Mouse (Mus musculus): ENCODE results near the gene Tbc1d4.

Gene Tbc1d4

DNA sequence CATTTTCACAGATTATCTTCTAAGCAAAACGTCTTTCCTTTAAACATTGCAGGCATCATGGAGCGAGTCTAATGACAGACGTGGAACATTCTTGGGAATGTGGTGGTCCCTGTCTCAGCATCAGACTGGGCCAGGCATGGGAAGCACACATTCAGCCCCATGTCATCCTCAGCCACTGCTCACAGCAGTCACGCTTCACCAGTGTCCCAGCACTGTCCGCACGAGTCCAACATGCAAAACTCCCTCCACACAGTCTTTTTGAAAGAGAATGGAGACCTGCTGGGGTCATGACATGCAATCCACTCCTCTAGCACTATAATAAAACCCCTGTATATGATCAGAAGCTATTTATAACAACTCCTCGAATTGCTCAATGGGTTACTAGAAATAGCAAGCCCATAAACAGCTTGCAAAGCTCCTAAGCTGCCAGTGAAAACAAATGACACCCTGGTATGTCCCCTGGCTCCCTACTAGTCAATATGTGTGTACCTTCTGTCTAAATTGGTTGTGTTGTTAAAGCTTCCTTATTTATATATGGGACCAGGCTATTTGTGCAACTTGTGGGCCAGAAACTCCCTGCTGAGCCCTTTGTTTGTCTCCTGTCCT lies 76.8 kb downstream of the Tbc1d4 start:
- DNase-seq (ENCODE audit: low read depth, low spot score), result no peak

GRCm38 (mm10) chr14:101530455-101530854 lies 78.5 kb downstream of the Tbc1d4 start:
- no peak for DNase-seq (ENCODE audit: low read depth, low spot score)

- no peak for DNase-seq (ENCODE audit: low read depth, low spot score)
Observed at GRCm38 (mm10) chr14:101529194-101529593, 79.8 kb downstream of the Tbc1d4 start.

DNA sequence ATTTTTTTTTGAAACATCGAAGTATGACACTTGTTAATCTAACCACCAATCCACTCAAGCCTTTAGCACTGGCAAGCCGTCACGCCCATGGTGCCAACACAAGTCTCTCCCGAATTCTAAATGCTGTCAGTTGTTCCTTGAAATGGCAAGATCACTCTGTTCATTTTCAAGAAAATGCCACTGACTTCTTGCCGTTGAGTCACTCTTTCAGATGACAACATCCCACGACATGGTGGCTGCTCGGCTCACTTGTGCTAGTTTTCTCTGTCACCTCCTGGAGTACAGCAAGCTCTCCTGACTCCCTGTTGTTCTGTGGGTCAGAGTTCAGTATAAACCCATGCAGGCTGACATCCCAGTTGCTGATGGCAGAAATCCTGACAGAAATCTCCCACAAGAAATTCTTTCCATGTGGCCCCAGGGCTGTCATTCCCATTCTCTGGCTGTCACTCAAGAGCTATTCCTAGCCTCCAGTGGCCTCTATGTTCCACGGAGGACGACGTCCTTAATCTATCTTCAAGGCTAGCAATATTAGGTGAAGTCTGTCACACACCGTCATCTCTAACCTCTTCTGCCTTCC lies 81.5 kb downstream of the Tbc1d4 start:
- DNase-seq (ENCODE audit: low read depth, low spot score), result no peak

- no peak for DNase-seq (ENCODE audit: low read depth, low spot score)
Observed at GRCm38 (mm10) chr14:101526478-101526877, 82.5 kb downstream of the Tbc1d4 start.

GRCm38 (mm10) chr14:101519964-101520363 lies 89.0 kb downstream of the Tbc1d4 start:
- no peak for DNase-seq (ENCODE audit: low read depth, low spot score)

GRCm38 (mm10) chr14:101518259-101518658 lies 90.7 kb downstream of the Tbc1d4 start:
- no peak for DNase-seq (ENCODE audit: low read depth, low spot score)

DNA sequence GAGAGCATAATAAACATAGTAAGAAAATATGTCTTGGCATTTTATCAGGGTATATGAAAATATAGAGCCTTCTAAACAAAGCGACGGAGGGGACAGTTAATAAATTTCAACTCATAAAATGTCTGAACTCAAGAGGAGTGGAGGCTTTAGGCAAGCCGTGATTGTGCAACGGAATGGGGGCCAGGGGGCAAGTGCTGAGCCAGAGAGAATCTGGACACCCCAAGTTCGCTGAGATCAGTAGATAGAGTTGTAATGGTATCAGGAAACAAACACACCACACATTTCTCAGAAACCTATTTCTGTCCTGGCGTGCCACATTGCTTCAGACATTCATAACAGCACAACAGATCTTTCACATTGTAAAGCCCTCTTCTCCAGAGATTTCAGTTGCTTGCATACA lies 91.2 kb downstream of the Tbc1d4 start:
- DNase-seq (ENCODE audit: low read depth, low spot score), result no peak

DNA sequence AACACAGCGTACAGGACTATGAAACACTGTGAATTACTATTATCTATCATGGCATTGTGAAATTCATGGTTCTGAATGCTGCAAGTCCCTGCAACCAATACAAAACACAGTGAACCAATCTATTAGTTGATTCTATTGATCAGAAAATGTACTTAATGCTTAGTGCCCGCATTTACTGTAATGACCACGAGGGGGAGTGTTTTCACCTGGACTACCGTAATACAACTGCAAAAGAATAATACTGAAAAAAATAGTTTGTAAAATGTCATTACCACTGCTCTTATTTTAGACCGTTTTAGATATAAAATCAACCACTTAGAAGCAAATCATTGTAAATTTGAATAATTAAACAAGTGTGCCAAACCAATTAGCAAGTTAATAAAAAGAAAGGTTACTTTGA lies 91.7 kb downstream of the Tbc1d4 start:
- DNase-seq (ENCODE audit: low read depth, low spot score), result peak; percentile 62

DNA sequence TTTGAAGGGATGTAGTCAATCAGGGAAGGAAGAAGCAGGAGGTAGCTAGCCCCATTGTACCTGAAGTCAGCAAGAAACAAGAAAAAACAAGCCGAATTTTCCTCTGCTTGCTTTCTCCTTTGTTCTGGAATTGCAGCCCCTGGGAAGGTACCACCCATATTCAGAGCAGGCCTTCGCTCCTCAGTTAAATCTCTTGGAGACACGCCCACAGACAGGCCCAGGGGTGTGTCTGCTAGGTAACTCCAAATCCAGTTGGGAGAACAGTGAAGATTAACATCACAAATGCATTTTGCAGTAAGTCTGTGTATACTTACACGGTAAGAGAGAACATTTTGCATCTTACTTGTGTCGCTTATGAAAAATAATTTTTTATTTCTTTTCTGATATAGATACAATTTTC lies 92.1 kb downstream of the Tbc1d4 start:
- no peak for DNase-seq (ENCODE audit: low read depth, low spot score)

GRCm38 (mm10) chr14:101516031-101516430 lies 93.0 kb downstream of the Tbc1d4 start:
- DNase-seq (ENCODE audit: low read depth, low spot score), result no peak

DNA sequence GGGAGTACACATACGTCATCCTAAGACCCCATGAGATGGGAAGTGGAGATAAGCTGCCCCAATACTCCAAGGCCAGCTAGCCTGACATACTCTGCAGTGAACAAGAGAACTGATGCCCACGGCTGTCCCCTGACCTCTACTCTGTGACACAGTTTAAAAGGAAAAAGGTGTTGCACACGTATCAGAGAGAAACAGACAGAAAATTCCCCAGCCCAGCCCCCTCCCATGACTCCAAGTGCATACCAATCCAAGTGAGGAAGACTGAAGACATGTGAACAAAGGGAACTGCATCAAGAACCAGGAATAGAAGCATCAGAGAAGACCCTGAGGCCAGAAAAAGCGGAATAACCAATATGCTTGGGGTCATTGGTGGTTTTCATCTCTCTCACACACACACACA lies 93.7 kb downstream of the Tbc1d4 start:
- DNase-seq (ENCODE audit: low read depth, low spot score), result no peak

DNA sequence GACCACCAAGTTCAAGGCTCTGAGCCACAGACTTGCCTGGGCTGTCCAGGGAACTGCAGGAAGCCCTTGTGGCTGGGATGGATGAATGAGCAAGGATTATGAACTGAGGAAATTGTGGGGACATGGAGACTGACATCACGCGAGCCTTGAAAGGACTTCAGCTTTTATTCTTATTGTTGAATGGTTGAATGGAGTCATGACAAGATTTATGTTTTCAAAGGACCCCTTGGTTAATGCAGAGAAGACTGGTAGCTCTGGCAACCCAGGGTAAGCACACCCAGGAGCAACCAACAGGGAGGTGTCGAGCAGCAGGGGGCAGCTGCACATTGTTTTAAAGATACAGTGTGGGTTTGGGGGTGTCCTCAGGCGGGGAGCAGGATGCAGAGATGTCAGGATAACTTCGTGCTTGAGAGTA lies 94.4 kb downstream of the Tbc1d4 start:
- DNase-seq (ENCODE audit: low read depth, low spot score), result no peak

DNA sequence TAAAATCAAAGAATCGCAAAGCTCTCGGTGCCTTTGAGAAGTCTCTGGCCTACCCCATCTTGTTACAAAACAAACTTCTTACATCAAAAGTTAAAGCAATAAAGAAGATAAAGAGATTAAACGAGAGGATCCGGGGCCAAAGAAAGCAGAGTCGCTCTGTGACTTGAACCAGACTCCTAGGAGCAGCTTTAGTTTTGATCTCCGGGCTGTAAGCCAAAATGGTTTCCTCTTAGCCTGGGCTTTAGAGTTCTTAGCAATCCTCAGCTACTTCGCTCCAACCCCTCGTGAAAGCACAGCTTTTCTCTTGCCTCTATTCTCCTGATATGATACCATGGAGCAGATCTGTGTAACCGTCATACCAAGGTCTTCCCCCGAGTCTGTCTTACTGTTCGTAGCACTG lies 95.8 kb downstream of the Tbc1d4 start:
- no peak for DNase-seq (ENCODE audit: low read depth, low spot score)

GRCm38 (mm10) chr14:101511410-101511809 lies 97.6 kb downstream of the Tbc1d4 start:
- no peak for DNase-seq (ENCODE audit: low read depth, low spot score)

- no peak for DNase-seq (ENCODE audit: low read depth, low spot score)
Observed at GRCm38 (mm10) chr14:101510540-101511313, 98.3 kb downstream of the Tbc1d4 start.

- no peak for DNase-seq (ENCODE audit: low read depth, low spot score)
Observed at GRCm38 (mm10) chr14:101509759-101510158, 99.2 kb downstream of the Tbc1d4 start.

- DNase-seq (ENCODE audit: low read depth, low spot score), result peak; percentile 37
Observed at GRCm38 (mm10) chr14:101507956-101508355, 101.0 kb downstream of the Tbc1d4 start.

GRCm38 (mm10) chr14:101507146-101507545 lies 101.8 kb downstream of the Tbc1d4 start:
- DNase-seq (ENCODE audit: low read depth, low spot score), result no peak

DNA sequence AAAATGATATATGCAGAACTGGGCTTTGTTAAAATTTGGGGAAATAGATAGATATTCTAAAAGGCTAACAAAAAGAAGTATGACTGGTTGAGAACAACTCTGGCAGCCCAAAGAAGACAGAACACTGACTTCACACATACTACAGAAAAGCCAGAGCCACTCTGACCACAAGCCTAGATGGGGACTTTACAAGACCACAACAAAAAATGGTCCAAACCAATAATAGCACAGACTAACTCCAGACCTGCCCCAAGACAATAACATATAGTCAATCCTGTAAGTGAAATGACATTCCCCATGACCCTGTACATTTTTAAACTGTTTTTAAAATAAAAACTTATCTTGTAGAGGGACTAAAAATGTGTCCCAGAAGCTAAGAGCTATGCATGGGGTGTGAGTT lies 103.2 kb downstream of the Tbc1d4 start:
- no peak for DNase-seq (ENCODE audit: low read depth, low spot score)

DNA sequence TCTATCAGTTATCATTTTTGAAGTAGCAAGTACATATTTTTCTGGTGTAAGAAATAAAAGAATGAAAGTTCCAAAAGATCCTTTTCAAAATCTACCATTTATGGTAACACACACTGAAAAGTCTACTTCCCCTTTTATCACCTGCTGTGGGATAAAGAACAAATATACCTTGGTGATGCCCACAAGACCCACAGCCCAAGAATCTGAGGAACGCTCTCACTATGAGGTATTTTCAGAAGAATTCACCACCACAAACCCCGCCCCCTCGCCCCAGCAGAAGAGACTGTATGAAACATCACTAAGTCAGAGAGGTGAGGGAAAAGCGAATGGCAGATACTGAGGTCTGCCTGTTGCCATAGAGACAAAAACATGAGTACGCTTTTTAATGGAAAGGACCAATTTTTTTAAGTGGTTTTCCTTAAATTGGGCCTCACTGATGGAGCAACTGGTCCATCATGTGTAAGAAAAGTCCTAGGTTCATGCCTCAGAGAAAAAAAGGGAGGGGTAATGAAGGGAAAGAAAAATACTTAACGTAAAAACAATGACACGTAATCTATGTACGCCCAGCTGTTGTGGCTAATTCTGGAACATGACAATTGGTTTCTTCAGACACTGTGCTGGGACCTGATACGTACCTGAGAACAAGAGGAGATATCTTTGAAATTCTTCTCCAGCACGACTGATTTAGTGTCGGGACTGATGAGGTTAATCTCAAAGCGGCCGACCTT lies 104.4 kb downstream of the Tbc1d4 start:
- no peak for DNase-seq (ENCODE audit: low read depth, low spot score)
